Mouse (Mus musculus): ENCODE measurements around the gene Thoc3. TPM values are rescaled to one million over a fixed set of nuclear protein-coding genes. Genes with fewer than 3 reads are reported as not detected.

Gene Thoc3
- polyA plus RNA-seq, 1 experiment from 2014 or later: 99.8 TPM

GRCm38 (mm10) chr13:54439912-54440311 is 28.7 kb downstream of the Thoc3 start:
- no peak overlapping the region for H3K27ac ChIP-seq (replicated peaks)
- 49% methylated on average over 7 of the region's 7 CpGs for WGBS

GRCm38 (mm10) chr13:54438814-54439213 is 29.8 kb downstream of the Thoc3 start:
- 62% methylated on average over 3 of the region's 3 CpGs for WGBS
- no peak for ATAC-seq (ENCODE audit: insufficient number of reproducible peaks, low FRiP score, low TSS enrichment, low read depth)
- Histone ChIP-seq H3K27ac (replicated peaks) (no peak overlapping the region), H3K9ac (no peak overlapping the region), H3K4me3 (replicated peaks) (no peak overlapping the region), H3K9me3 (replicated peaks) (no peaks in the 10 kb centered on the region), H3K36me3 (no peaks in the 10 kb centered on the region), H3K4me1 (0 out of 2 replicates have a peak, but pooled peaks cover 4% of the 10 kb centered on the region), H3K27me3 (no peaks in the 10 kb centered on the region), H3K4me2 (replicated peaks) (no peak overlapping the region)

More at GRCm38 (mm10) chr13:54439912-54440311, 28.7 kb downstream of the Thoc3 start:
- Histone ChIP-seq H3K4me2 (replicated peaks) (no peak overlapping the region), H3K36me3 (no peaks in the 10 kb centered on the region), H3K9me3 (replicated peaks) (no peaks in the 10 kb centered on the region), H3K9ac (no peak overlapping the region), H3K4me3 (replicated peaks) (no peak overlapping the region), H3K4me1 (0 out of 2 replicates have a peak, but pooled peaks cover 4% of the 10 kb centered on the region), H3K27me3 (no peaks in the 10 kb centered on the region)
- no peak for ATAC-seq (ENCODE audit: insufficient number of reproducible peaks, low FRiP score, low TSS enrichment, low read depth)

GRCm38 (mm10) chr13:54437083-54437482 is 31.6 kb downstream of the Thoc3 start:
- Histone ChIP-seq H3K4me1 (0 out of 2 replicates have a peak, but pooled peaks cover 4% of the 10 kb centered on the region), H3K9me3 (replicated peaks) (no peaks in the 10 kb centered on the region), H3K4me3 (replicated peaks) (no peak overlapping the region), H3K27me3 (no peaks in the 10 kb centered on the region), H3K36me3 (no peaks in the 10 kb centered on the region), H3K27ac (replicated peaks) (no peak overlapping the region), H3K4me2 (replicated peaks) (no peak overlapping the region), H3K9ac (no peak overlapping the region)
- no peak for ATAC-seq (ENCODE audit: insufficient number of reproducible peaks, low FRiP score, low TSS enrichment, low read depth)
- WGBS: 71% methylated on average over 6 of the region's 6 CpGs

GRCm38 (mm10) chr13:54436666-54437065 is 32.0 kb downstream of the Thoc3 start:
- WGBS: 53% methylated on average over 5 of the region's 5 CpGs
- H3K4me2 ChIP-seq (replicated peaks): no peak overlapping the region
- no peak overlapping the region for H3K27ac ChIP-seq (replicated peaks)
- ATAC-seq (ENCODE audit: insufficient number of reproducible peaks, low FRiP score, low TSS enrichment, low read depth): no peak
- no peak overlapping the region for H3K4me3 ChIP-seq (replicated peaks)
- 0 out of 2 replicates have a peak, but pooled peaks cover 4% of the 10 kb centered on the region for H3K4me1 ChIP-seq
- no peaks in the 10 kb centered on the region for H3K36me3 ChIP-seq
- no peaks in the 10 kb centered on the region for H3K27me3 ChIP-seq
- no peak overlapping the region for H3K9ac ChIP-seq
- no peaks in the 10 kb centered on the region for H3K9me3 ChIP-seq (replicated peaks)

DNA sequence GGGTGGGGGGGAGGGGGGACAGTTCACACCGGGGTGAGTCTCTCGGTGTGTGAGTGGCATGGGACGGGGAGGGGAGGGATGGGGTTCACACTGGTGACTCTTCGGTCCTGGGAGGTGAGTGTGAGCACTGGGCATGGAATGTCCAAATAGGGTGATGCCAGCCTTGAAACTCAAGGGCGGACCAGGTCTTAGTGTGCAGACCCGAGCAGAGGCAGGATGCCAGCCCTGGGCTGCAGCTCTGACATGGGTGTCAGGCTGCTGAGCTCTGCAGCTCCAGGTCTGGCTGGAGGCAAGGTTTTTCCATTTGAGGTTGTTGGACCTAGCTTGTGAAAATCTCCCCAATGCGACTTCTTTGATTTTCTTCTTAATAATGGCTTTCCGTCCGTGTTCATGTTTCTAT is 37.5 kb downstream of the Thoc3 start:
- Histone ChIP-seq H3K4me3 (replicated peaks) (no peak overlapping the region), H3K27ac (replicated peaks) (no peak overlapping the region), H3K4me2 (replicated peaks) (no peak overlapping the region), H3K36me3 (no peaks in the 10 kb centered on the region), H3K4me1 (no peaks in the 10 kb centered on the region), H3K9me3 (replicated peaks) (no peaks in the 10 kb centered on the region), H3K27me3 (no peaks in the 10 kb centered on the region), H3K9ac (no peak overlapping the region)
- WGBS: 78% methylated on average over 9 of the region's 9 CpGs
- ATAC-seq (ENCODE audit: insufficient number of reproducible peaks, low FRiP score, low TSS enrichment, low read depth): no peak

GRCm38 (mm10) chr13:54430051-54430450 is 38.6 kb downstream of the Thoc3 start:
- H3K27ac ChIP-seq (replicated peaks): no peak overlapping the region
- H3K4me2 ChIP-seq (replicated peaks): no peak overlapping the region
- H3K27me3 ChIP-seq: no peaks in the 10 kb centered on the region
- H3K9me3 ChIP-seq (replicated peaks): no peaks in the 10 kb centered on the region
- no peak for ATAC-seq (ENCODE audit: insufficient number of reproducible peaks, low FRiP score, low TSS enrichment, low read depth)
- H3K4me1 ChIP-seq: peaks cover 5% of the 10 kb centered on the region
- H3K4me3 ChIP-seq (replicated peaks): no peak overlapping the region
- no peaks in the 10 kb centered on the region for H3K36me3 ChIP-seq
- 45% methylated on average over 2 of the region's 2 CpGs for WGBS
- H3K9ac ChIP-seq: no peak overlapping the region

DNA sequence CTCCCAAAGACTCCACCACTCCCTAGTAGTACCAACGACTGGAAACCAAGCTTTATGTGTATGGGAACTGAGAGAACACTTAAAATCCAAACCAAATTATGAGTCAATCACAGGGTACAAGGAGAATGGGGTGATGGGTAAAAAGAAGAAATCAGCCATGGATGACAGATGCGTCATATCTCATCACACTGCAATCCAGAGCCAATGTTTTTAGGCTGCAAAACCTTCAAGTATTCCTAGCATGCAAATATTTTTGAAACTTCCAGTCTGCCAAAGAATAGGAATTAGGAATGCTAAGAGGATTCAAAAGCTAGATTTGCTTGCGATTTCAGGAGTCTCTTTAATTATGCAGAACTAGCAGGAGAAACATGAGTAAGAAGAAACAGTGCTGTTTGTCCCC is 39.9 kb downstream of the Thoc3 start:
- peaks cover 7% of the 10 kb centered on the region for H3K4me1 ChIP-seq
- WGBS: 61% methylated on average over 3 of the region's 3 CpGs

GRCm38 (mm10) chr13:54426781-54427655 is 41.6 kb downstream of the Thoc3 start:
- no peak for ATAC-seq (ENCODE audit: insufficient number of reproducible peaks, low FRiP score, low TSS enrichment, low read depth)
- Histone ChIP-seq H3K27ac (replicated peaks) (no peak overlapping the region), H3K36me3 (no peaks in the 10 kb centered on the region), H3K9me3 (replicated peaks) (no peaks in the 10 kb centered on the region), H3K4me2 (replicated peaks) (no peak overlapping the region), H3K4me1 (peaks cover 7% of the 10 kb centered on the region), H3K9ac (no peak overlapping the region), H3K4me3 (replicated peaks) (no peak overlapping the region), H3K27me3 (no peaks in the 10 kb centered on the region)
- WGBS: 72% methylated on average over 10 of the region's 10 CpGs

More for the DNA sequence above, 39.9 kb downstream of the Thoc3 start:
- H3K4me2 ChIP-seq (replicated peaks): no peak overlapping the region
- no peaks in the 10 kb centered on the region for H3K27me3 ChIP-seq
- H3K9me3 ChIP-seq (replicated peaks): no peaks in the 10 kb centered on the region
- H3K36me3 ChIP-seq: no peaks in the 10 kb centered on the region
- H3K4me3 ChIP-seq (replicated peaks): no peak overlapping the region
- ATAC-seq (ENCODE audit: insufficient number of reproducible peaks, low FRiP score, low TSS enrichment, low read depth): no peak
- H3K9ac ChIP-seq: no peak overlapping the region
- H3K27ac ChIP-seq (replicated peaks): no peak overlapping the region

DNA sequence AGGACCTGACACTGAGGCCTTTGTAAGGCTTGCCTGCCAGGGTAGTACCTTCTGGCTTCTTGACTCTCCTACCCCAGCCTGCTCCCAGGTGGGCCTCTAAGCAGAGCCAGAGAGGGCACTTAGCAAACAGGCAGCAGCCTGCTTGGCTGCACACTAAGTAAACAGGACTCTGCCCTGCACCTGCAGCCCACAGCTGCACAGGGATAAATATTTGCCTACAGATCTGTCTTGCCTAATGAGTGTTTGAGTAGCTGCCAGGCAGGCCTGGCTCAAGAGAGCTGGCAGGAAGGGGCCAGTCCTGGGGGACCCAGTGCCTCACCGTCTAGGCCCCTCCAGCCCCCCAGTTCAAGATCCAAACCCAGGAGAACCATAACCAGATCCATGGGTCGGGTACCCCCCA is 43.4 kb downstream of the Thoc3 start:
- Histone ChIP-seq H3K4me2 (replicated peaks) (no peak overlapping the region), H3K36me3 (no peaks in the 10 kb centered on the region), H3K9ac (no peak overlapping the region), H3K27me3 (no peaks in the 10 kb centered on the region), H3K9me3 (replicated peaks) (no peaks in the 10 kb centered on the region), H3K4me1 (peaks cover 7% of the 10 kb centered on the region), H3K4me3 (replicated peaks) (no peak overlapping the region), H3K27ac (replicated peaks) (peak overlapping the region; percentile 74)
- ATAC-seq (ENCODE audit: insufficient number of reproducible peaks, low FRiP score, low TSS enrichment, low read depth): peak; percentile 63
- WGBS: 30% methylated on average over 2 of the region's 2 CpGs

DNA sequence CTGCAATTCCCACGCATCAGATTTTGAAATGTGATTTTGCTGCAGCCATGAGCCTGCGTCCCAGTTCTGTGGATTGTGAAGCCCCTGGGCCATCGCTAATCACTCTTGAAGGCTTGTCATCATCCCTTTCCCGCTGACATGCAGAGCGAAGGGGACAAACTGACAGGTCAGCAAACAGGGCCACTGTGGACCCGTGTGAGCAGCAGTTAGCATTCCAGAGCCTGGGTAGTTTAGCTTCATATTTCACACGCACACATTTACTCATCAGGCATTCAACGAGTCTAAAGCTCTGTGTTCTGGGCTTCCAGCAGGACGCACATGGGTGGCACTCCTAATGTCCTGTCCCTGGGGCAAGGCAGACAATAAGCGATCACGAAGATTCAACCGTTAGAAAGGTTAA is 48.4 kb downstream of the Thoc3 start:
- ATAC-seq (ENCODE audit: insufficient number of reproducible peaks, low FRiP score, low TSS enrichment, low read depth): no peak
- 68% methylated on average over 12 of the region's 12 CpGs for WGBS

GRCm38 (mm10) chr13:54418781-54419327 is 49.8 kb downstream of the Thoc3 start:
- Histone ChIP-seq H3K36me3 (no peaks in the 10 kb centered on the region), H3K27ac (replicated peaks) (no peak overlapping the region), H3K4me2 (replicated peaks) (no peak overlapping the region), H3K27me3 (no peaks in the 10 kb centered on the region), H3K9ac (no peak overlapping the region), H3K4me3 (replicated peaks) (no peak overlapping the region), H3K9me3 (replicated peaks) (no peaks in the 10 kb centered on the region), H3K4me1 (no peaks in the 10 kb centered on the region)
- ATAC-seq (ENCODE audit: insufficient number of reproducible peaks, low FRiP score, low TSS enrichment, low read depth): no peak
- 76% methylated on average over 10 of the region's 10 CpGs for WGBS

More for the DNA sequence above, 48.4 kb downstream of the Thoc3 start:
- Histone ChIP-seq H3K9me3 (replicated peaks) (no peaks in the 10 kb centered on the region), H3K36me3 (no peaks in the 10 kb centered on the region), H3K4me2 (replicated peaks) (no peak overlapping the region), H3K4me1 (peaks cover 3% of the 10 kb centered on the region), H3K27ac (replicated peaks) (no peak overlapping the region), H3K4me3 (replicated peaks) (no peak overlapping the region), H3K27me3 (no peaks in the 10 kb centered on the region), H3K9ac (no peak overlapping the region)

Measured in embryonic facial prominence, embryonic 15.5 days (tissue).